Mouse (Mus musculus): ENCODE measurements around the gene Gm10662.
"Not testable (repeated sequence)": the region's sequence is repeated elsewhere in the genome, so short reads cannot be mapped to it uniquely, and the experiment has no call there.

Gene Gm10662

GRCm38 (mm10) chr7:23144380-23144779 is at the start of gene Gm10662:
Gene Gm10662 (minus strand): TSS chr7:23144480.
- in situ Hi-C loops (cut with MboI, MseI), result not testable (repeated sequence)

- in situ Hi-C loops (cut with MboI, MseI), result loop anchor here (25.0 kb wide), 6 partner anchors 226 to 1951 kb away; no protein-coding TSS in a partner anchor
Measured at GRCm38 (mm10) chr7:23163505-23163904, 19.2 kb upstream of the Gm10662 start.

All from T-helper 17 cell (primary cell).